Mouse (Mus musculus) layer of hippocampus, adult 11-12 months (tissue): ENCODE results near the gene P3h3.

Experiments
- DNase-seq: peaks from one replicate; pipeline ENCODE4 v3.0.0; 2022; ENCODE audit warnings: low spot score

The P3h3 gene

DNA sequence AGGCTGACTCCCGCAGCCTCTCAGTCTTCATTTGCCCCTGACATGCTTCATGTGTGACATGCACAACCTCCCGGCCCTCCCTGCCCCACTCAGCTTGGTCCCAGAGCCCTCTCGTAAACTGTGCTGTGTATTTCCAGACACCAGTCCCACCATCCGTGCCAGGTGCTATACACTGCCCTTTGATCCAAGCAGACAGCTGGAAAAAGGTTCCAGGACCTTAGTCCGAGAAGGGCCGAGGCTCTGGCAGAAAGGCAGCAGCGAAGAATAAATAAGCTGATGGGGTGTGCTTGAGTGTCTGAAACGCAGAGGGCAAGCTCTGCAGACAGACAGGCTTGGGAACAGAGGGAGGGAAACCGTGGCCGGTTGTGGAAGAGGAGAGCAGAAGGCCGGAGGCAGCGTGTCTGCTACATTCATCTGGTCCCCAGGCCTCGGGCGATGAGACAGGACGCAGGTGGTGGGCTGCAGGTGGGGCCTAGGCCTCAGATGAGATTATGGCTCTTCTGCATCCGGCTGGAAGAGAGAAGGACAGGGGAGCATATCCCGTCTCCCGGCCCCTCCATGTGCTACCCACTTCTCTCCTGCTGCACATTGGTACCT lies 8.3 kb upstream of the P3h3 start:
- no peak for DNase-seq

DNA sequence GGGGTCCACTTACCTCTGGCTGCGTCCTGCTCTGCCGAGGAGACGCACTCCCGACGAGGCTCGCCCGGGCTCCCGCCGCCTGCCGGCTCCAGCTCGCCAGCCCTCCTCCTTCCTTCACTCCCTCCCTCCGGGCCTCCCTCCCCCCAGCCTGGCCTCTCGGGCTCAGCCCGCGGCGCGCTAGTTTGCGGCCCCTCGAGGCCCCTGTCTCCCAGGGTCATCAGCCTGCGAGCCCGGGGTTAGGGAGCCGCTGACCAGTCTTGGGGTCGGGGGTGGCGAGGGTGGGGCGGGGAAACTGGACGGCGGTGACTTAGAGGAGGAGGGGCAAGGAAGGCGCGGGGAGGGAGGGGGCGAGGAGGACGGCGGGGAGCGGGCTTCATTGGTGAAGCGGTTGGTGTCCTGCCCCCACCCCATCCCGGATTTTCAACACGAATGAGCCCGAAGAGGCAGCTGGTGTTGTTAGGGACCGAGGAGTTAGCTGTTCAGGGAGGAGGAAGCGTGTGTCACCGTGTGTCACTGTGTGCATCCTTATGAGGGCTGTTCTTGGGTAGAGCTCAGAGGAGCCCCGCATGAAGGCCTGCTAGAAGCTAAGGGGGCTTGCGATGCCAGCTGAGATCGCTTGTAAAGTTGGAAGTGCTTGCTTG lies 6.2 kb upstream of the P3h3 start, which contains the start of gene Gpr162:
TSS of gene Gpr162 (minus strand) at position 326 of the 641 bp plus-strand sequence.
- DNase-seq, result peak; percentile 73

GRCm38 (mm10) chr6:124863125-124863657 lies 5.6 kb upstream of the P3h3 start:
- DNase-seq, result no peak

- DNase-seq, result no peak
These were observed 5.0 kb upstream of the P3h3 start for GRCm38 (mm10) chr6:124862406-124863124.

DNA sequence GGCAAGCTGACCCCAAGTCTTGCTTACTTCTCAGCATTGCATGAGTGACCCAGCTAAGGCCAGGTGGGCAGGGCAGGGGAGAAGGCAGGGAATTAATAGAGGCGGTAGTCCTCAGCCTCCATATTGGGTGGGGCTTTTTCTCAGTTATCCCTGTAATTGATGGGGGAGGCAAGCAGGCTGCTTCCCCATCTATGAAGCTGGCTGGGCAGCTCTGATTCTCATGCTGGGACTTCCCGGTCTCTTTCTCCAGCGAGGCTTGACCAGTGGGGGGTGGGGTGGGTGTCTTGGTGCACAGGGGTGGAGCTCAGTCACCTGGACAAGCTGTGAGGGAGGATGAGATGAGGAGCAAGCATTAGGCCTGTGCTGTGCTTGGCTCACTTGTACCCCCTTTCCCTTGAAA lies 4.2 kb upstream of the P3h3 start:
- DNase-seq, result no peak

- DNase-seq, result no peak
These were observed 3.7 kb upstream of the P3h3 start for GRCm38 (mm10) chr6:124861266-124861665.

GRCm38 (mm10) chr6:124860511-124860910 lies 3.0 kb upstream of the P3h3 start:
- no peak for DNase-seq

GRCm38 (mm10) chr6:124859725-124860124 lies 2.2 kb upstream of the P3h3 start:
- peak; percentile 89 for DNase-seq

DNA sequence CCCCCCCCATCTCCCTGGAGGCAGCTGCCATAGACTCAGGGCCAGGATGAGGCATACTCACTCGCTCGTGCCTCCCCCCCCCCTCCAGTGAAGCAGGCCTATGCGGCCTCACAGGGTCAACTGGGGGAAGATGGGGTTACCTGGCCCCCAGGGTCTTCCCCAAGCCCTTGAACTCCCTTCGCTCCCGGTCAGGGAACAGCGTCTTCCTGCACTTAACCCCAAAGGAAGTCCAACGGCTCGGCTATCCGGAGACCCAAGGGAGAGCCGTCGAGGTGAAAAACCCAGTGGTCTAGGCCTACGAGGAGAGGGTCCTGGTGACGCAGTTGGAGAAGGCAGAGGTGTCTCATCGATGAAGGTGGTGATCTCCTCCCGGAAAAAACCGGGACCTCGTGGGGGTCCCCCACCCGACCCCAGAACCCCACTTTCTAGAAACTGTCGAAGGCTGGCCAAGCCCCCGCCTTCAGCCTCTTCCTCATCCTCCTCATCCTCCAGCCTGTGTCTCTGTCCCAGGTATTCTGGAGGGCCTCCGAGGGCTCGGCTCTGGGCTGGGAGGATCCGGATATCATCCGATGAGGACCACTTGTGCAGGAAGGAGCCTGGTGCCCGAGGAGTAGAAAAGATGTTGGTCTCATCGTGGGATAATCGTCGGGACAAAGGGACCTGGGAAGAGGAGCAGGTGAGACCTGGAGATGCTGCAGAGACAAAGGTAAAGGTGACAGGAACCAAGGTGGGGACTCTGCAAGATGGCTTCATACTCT lies 1.2 kb upstream of the P3h3 start:
- DNase-seq, result no peak

GRCm38 (mm10) chr6:124857840-124858530 lies 433 bp upstream of the P3h3 start:
- no peak for DNase-seq

- peak; percentile 55 for DNase-seq
These were observed 1.2 kb downstream of the P3h3 start for GRCm38 (mm10) chr6:124856321-124856720.

GRCm38 (mm10) chr6:124854647-124855046 lies 2.9 kb downstream of the P3h3 start:
- DNase-seq, result no peak

GRCm38 (mm10) chr6:124850535-124850934 lies 7.0 kb downstream of the P3h3 start:
- DNase-seq, result no peak

GRCm38 (mm10) chr6:124847305-124847704 lies 10.2 kb downstream of the P3h3 start:
- peak; percentile 96 for DNase-seq

- DNase-seq, result no peak
These were observed 17.0 kb downstream of the P3h3 start, which contains the start of gene Gnb3 for GRCm38 (mm10) chr6:124840241-124841167. Gnb3 (minus strand) TSS chr6:124840275.

DNA sequence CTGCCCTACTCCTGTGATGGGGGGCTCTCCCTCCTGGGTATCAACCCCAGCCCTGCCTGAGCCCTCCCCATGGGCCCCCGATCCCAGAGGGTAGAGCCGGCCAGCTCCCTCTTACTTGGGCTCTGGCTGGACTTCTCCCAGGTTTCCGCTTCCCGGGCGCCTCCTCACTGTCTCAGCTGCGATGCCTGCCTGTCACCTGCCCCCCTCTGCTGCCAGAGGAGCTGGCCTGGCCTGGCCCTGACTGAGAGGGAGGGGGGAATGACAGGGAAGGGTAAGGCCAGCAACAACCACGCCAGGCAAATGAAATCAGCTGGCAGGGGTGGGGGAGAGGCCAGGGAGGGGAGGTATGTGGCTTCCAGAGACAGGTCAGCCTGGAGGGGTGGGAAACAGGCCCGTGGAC lies 17.7 kb downstream of the P3h3 start:
- DNase-seq, result no peak

DNA sequence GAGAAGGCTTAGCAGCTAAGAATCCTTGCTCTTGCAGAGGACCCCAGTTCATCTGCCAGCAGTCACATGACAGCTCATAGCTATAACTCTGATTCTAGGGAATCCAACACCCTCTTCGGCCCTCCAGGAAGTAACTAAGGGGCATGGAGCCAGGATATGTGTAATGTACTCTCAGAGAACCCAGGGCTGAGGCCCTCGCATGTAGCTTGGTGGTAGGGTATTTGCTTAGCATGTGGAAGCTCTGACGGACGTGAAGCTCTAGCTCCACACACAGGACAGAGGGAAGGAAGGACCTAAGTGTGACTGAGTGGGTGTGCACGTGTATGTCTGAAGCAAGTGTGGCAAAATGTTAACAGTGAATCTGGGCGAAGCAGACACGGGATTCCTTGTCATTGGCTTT lies 21.1 kb downstream of the P3h3 start:
- DNase-seq, result no peak

- DNase-seq, result no peak
These were observed 22.0 kb downstream of the P3h3 start for GRCm38 (mm10) chr6:124835531-124835930.

- no peak for DNase-seq
These were observed 23.0 kb downstream of the P3h3 start for GRCm38 (mm10) chr6:124834512-124835081.

DNA sequence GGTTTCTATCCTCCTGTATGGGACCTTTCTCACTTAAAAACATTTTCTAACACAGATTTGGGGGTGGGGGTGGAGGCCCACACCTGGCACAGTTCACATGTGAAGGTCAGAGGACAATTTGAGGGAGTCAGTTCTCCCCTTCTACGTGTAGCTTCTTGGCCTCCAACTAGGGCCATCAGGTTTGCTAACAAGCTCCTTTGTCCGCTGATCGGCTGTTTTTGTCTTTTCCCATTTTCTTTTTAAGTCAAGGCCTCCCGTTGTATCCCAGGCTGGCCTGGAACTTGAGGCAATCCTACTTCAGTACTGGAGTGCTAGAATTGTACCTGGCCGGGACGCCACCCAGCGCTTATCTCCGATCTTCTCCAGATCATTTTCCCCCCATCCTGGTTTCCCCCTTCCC lies 25.9 kb downstream of the P3h3 start:
- DNase-seq, result no peak
